Mouse (Mus musculus): ENCODE results near the gene Gm609. TPM values are rescaled to one million over a fixed set of nuclear protein-coding genes. Genes with fewer than 3 reads are reported as not detected.

Gm609 gene
- polyA plus RNA-seq, 1 experiment = 0.48 TPM

GRCm38 (mm10) chr16:45397440-45397839, 95.3 kb downstream of the Gm609 start:
- DNase-seq (ENCODE audit: low spot score) = no peak

- DNase-seq (ENCODE audit: low spot score) = no peak
These were observed 100.5 kb downstream of the Gm609 start for GRCm38 (mm10) chr16:45392246-45392645.

GRCm38 (mm10) chr16:45391680-45392079, 101.1 kb downstream of the Gm609 start:
- DNase-seq (ENCODE audit: low spot score) = no peak

GRCm38 (mm10) chr16:45390286-45390956, 102.3 kb downstream of the Gm609 start:
- no peak for DNase-seq (ENCODE audit: low spot score)

- DNase-seq (ENCODE audit: low spot score) = no peak
These were observed 102.9 kb downstream of the Gm609 start for GRCm38 (mm10) chr16:45389833-45390232.

GRCm38 (mm10) chr16:45389041-45389440, 103.7 kb downstream of the Gm609 start:
- DNase-seq (ENCODE audit: low spot score) = no peak

GRCm38 (mm10) chr16:45381811-45382210, 111.0 kb downstream of the Gm609 start:
- DNase-seq (ENCODE audit: low spot score) = no peak

- DNase-seq (ENCODE audit: low spot score) = no peak
These were observed 113.8 kb downstream of the Gm609 start for GRCm38 (mm10) chr16:45378959-45379358.

- DNase-seq (ENCODE audit: low spot score) = no peak
These were observed 114.4 kb downstream of the Gm609 start for GRCm38 (mm10) chr16:45378147-45378943.

- no peak for DNase-seq (ENCODE audit: low spot score)
These were observed 115.4 kb downstream of the Gm609 start for GRCm38 (mm10) chr16:45377332-45377731.

GRCm38 (mm10) chr16:45376812-45377211, 116.0 kb downstream of the Gm609 start:
- no peak for DNase-seq (ENCODE audit: low spot score)

GRCm38 (mm10) chr16:45376294-45376693, 116.5 kb downstream of the Gm609 start:
- no peak for DNase-seq (ENCODE audit: low spot score)

- DNase-seq (ENCODE audit: low spot score) = no peak
These were observed 117.1 kb downstream of the Gm609 start for GRCm38 (mm10) chr16:45375506-45376225.

- no peak for DNase-seq (ENCODE audit: low spot score)
These were observed 118.7 kb downstream of the Gm609 start for GRCm38 (mm10) chr16:45374074-45374473.

GRCm38 (mm10) chr16:45371076-45371475, 121.7 kb downstream of the Gm609 start:
- no peak for DNase-seq (ENCODE audit: low spot score)

- no peak for DNase-seq (ENCODE audit: low spot score)
These were observed 123.3 kb downstream of the Gm609 start for GRCm38 (mm10) chr16:45369285-45369965.

- no peak for DNase-seq (ENCODE audit: low spot score)
These were observed 126.7 kb downstream of the Gm609 start for GRCm38 (mm10) chr16:45366111-45366510.

GRCm38 (mm10) chr16:45365353-45365752, 127.4 kb downstream of the Gm609 start:
- DNase-seq (ENCODE audit: low spot score) = no peak

- no peak for DNase-seq (ENCODE audit: low spot score)
These were observed 128.1 kb downstream of the Gm609 start for GRCm38 (mm10) chr16:45364627-45365026.

GRCm38 (mm10) chr16:45363480-45364045, 129.2 kb downstream of the Gm609 start:
- no peak for DNase-seq (ENCODE audit: low spot score)

All from urinary bladder, adult 2 months (tissue).